Mouse (Mus musculus) gastrocnemius, postnatal 4 days (tissue): ENCODE measurements at regions not wholly inside any gene's neighbourhood (a gene's known extent, or its start where the extent isn't known, plus 50 kb on each side); places are given as distances from the start of the nearest gene placed in this dataset.
A peak's percentile ranks its signal among the peaks of the same experiment; 100 is the strongest.

Experiments used
- DNase-seq, 2 experiments: peaks; one replicate each; pipeline ENCODE4 v3.0.0; 2021 to 2022; ENCODE audit warnings: low spot score in 2 of 2, mixed read lengths in 2 of 2

DNA sequence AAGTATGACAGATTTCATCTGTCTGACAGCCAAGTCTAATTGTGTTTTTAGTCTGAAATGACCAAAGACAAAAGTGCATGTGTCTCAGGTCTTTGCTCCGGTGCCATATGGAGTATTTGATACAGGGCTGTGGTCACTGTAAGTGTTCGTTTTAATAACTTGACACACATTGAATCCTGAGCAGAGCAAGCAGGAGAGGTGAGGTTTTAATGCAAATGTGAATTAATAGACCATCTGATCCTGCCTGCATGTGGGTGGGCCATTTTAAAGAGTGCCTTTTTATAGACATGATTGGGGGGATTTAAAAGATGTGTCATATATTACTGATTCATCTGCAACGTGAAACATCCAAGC, 291.2 kb upstream of the Noct start:
- no peak for DNase-seq

DNA sequence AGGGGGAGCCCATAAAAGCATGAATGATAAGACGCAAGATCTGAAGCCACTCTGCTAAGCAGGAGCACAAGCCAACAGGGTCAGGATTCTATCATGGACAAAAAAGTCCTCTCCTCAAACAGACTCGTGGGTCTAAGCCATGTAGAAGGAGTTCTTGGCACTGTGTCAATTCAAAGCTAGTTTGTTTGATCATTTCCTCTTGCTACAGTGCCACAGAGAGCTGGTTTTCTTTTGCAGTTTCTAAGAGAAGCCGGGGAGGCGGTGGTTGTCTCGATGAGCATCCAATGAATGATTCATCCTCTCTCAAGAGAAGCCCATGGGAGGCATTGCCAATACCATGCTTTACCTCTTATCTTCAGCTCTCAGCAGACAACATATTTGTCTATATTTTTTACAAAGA, 284.6 kb upstream of the Noct start:
- no peak for DNase-seq

DNA sequence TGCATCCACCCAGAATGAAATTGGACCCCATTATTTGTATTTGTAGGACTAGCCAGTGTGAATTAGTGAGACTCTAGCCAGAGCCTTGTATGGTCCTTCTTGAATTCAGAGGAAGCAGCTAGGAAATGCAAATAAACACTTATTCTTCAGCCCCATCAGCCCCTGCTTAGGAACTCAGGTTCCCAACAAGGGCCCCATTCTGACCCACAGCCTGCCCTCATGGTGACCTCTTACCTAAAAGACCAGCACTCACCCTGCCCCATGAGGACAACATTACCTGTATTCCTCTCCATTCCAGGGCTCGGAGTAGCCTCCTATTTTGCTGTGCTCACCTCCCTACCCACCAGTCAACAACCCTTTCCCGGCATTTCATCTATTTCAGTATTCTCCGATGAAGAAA, 283.6 kb upstream of the Noct start:
- DNase-seq = no peak

DNA sequence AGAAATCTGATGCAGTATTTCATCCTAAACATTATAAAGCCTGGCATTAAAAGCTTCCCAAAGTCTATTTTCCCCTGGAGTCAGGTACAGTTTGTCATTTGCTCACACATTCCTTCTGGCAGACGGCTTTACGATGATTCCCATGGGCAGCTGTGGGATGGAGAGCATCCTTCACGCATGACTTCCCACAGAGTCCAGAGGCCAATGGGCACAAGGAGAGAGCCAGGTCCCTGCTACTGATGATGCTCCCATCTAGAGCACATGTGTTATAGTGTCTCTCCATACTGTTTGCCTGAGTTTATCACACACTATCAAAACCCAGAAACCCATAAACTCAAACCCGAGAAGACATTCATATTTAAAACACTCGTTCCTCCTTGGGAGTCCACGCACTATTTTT, 270.8 kb upstream of the Noct start:
- DNase-seq = no peak

DNA sequence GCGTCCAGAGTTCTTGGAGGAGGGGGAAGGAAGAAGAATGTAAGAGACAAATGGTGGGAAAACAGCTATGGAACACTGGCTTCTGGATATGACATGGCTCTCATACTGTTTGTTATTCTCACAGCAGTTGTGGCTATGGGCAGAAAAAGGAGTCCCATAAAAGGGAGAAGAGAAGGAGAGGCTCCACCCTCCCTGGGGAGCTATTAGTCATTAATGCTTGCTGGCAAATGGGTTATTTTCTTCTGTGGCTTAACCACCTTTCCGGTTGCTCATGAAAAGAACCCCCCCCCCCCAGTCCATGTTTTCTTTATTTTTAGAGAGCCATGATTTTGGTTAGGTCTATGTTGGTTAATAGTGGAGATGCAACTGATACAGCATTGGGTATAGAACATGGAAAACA, 253.9 kb upstream of the Noct start:
- DNase-seq = no peak

DNA sequence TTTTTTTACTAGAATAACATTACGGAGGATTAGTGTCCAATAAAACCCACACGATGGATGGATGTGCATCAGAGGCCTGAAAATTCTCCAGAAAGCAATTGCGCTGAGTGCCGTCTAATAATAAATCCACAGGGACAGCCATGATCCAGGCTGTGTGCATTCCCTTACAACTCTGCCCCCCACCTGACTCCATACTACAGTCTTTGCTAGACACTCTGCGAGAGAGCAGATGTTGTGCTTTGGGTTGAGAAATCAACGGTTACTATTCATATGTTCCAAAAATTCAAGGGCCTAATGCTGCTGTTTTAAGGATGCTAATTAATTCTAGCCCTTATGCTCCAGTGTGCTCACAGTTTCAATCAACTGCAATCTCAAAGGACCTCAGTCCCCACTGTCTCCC, 251.2 kb upstream of the Noct start:
- no peak for DNase-seq

DNA sequence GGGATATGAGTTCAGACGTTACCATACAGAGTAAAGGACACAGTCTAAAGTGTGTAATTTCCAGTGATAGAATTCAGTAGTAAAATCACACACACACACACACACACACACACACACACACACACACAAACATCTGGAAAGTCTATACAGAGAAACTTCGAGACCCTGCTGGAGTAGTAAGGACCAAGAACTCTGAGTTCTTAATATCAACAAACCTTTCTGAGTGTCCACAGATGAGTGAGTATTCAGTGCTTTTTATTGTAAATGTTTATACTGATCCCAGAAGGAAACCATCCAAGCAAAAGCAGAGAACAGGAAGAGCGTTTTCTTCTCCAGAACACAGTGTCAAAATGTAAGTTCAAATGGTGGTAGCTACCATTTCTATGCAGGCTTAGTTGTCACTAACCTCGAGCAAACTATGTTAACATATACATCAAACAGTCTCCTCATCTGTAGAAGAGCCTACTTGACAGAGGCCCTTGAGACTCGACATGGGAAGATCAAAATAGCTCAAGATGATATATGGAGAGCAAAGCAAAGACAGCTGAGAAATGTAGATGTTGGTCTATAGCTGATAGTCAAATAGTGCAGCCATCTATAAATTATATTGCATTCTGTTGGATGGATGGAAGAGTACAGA, 248.0 kb upstream of the Noct start:
- no peak for DNase-seq

DNA sequence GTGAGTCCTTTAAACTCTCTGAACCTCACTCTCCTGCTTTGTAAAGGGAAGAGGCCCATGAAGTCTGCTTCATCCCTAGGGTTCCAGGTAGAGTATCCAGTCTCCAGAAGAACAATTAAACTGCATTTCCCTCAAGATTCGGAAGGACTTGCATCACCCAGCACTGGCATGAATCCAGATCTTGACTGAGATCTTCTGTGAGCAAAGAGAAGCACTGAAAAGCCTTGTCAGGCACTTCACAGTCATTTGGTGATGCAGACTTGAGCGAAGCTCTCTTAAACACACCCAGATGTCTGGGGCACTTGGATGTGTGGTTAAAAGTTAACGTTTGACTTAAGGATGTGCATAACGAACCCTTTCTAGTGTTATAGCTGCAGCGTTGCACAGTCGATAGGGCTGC, 247.4 kb upstream of the Noct start:
- no peak for DNase-seq

DNA sequence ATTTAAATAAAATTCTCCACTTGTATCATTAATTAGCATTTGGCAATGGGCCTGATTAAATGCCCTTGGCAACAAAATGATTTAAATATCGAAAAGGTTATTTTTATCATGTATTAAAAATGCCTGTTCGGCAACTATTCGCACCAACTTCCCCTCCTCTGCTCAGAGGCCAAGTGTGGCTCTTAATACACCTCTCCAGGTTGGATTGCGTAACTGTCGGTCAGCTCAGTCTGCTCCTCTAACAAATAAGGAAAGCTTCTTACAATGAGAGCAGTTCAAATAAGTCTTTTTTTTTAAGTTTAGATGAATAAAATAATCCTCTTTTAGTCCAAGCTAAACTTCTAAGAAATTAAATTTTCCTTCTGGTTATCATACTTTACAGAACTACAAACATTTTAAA, 245.6 kb upstream of the Noct start:
- no peak for DNase-seq

DNA sequence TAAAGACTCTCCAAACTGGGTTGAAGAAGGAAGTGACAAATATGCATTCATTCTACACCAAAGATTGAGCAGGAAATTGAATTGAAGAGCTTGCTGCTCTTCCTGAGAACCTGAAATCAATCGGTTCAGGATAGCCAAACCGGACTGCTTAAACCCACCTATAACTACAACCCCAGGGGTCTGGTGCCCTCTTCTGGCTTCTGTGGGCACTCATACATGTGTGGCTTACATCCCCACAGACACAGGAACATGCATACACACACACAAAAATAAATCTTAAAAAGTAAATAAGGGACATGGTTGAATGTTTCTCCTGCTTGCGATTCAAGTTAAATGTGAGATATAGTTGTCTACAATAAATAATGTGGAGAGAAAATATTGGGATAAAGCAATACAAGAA, 244.7 kb upstream of the Noct start:
- no peak for DNase-seq

DNA sequence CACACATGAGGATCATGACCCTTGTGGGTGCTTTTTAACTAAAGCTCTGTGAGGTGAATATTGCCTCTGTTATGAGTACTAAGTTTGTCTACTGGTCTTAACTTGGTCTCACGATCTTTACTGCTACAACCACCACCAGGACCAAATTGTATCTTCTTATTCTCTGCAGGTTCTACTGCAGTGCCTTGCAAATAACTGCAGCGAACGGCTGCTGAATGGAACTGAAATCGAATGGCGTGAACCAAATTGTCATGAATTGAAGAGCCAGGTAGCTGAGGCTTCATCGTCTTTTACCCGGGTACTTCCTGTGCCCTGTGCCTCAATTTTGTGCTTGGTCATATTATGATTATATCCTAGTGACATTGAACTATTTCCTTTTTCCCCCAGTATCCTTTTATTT, 242.5 kb upstream of the Noct start:
- DNase-seq = no peak

DNA sequence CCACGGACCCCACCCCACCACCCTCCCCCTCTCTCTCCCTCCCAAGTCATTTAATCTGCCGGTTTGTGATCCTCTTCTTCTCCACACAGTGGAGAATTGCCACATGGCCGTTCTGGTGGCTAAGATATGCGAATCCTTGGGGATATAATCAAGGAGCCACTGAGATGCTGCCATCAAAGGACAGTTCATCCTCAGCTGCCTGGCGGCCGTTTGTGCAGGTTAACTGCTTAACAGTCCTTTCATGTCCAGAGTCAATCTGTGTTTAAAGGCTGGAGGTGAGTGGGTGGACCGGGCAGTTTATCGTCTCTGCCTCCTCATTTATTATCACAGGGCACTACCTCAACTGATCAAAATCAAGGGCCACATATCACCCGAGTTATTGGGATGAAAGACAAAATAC, 241.6 kb upstream of the Noct start:
- no peak for DNase-seq

DNA sequence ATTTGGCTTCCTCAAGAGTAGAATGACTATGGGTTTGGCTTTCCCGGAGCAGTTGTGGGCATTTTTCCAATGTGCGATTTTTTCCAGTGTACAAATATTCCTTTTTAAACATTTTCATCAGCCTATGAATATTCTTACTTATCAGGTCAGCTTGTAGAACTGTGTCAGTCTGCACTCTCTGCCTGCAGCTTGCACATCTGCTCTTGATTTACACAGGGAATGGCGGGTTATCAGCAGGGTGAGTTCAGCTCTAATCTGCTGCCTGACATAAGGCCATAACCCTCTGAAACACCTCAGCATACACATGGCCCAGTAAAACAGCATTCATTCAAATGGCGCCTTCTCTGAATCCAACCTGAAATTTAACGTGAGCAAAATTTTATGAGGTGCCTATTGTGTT, 241.1 kb upstream of the Noct start:
- DNase-seq = peak in 1 of 2 experiments; percentile 57

DNA sequence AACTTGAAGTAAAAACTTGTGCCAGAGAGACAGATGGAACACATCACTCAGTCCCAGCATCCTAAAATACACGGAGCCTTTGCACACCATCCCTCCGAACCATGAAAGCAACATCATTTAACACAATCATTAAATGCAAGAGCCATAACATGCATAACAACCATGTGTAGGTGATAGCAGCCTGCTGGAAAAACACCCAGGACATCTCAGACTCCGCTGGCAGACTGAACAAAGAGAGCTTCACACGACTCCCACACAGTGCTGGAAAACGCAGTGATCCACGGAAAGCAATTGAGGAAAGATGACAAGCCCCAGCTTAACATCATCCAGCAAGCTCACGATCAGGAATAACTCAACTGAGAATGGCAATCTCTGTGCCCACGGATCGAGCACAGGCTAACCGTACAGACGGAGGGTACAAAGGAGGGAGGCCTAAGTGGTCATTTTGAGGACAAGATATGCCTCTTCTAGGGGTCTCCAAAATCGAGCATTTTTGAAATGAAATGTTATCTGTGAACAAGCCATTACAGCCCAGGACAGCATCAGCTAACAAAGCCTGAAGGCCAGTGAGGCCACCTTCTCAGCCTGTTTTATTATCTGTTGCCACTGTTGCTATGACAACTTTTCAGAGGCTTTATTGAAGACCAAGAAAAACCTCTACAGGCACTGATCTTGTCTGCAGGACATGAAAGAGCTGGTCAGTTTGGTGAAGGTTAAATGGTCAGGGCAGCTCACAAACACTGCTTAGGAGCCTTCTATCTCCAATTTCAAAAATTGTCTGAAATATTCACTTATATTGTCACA, 240.1 kb upstream of the Noct start:
- DNase-seq = no peak

DNA sequence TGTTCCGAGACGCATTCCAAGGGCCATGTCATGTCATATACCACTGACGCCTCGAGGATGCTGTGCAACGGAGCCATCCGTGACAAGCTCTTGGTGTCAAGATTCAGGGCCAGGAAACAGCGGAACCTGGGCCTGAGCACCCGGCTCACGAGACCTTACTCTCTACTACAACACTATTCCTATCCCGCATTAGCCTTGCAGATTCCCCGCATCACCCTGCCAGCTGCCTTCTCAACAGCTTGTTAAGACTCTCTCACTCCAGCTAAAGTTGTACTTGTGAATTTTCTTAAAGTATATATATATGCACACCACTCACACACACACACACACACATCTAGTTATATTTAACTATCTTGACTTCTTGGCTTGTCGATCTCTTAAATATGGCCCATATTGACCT, 236.4 kb upstream of the Noct start:
- DNase-seq = no peak

DNA sequence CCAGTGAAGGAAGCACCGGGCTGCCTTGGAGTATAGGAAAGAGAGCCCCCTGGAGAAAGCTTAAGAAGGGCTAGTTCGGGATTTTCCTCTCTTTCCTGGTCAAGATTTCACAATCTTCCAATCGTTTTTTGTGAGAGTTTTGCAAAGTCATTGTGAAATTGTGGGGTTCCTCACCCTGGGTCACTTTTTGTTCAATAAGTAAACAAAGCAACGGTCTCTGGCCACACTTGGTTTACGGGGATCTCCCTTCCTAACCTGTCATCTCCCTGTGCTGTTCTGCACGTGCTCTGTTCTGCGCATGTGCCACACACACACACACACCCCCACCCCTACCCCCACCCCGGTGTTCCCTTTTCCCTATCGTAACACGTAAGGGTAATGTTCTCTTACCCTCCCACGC, 233.4 kb upstream of the Noct start:
- DNase-seq = no peak

DNA sequence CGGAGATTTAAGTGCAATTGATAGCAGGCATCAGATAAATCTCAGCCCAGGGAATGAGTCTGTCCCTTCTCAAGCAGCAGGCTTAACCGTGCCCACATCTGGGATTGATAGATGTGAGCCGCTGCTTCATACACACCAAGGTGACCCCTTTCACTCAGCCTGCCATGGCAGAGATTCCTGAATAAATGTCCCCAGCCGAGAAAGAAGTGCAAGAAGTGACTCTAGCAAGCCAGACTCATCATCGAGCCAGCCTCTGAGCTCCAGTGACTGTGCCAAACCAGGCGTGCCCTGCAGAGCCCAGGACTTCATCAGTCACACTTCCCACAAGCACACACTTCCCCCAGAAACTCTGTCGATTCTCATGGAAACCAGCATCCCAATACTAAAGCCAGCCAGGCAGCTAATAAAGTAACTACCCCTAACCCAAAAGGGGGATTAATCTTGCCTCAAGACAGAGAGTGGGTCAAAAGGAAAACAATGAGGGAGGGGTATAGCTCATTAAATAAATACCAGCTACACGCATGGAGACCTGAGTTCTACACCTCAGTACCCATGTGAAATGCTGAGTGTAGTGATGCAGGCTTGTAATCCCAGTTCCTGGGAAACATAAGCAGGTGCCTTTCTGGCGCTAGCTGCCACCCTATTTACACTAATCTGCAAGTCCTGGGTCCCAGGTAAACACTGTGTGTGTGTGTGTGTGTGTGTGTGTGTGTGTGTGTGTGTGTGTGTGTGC, 231.5 kb upstream of the Noct start:
- DNase-seq = no peak

DNA sequence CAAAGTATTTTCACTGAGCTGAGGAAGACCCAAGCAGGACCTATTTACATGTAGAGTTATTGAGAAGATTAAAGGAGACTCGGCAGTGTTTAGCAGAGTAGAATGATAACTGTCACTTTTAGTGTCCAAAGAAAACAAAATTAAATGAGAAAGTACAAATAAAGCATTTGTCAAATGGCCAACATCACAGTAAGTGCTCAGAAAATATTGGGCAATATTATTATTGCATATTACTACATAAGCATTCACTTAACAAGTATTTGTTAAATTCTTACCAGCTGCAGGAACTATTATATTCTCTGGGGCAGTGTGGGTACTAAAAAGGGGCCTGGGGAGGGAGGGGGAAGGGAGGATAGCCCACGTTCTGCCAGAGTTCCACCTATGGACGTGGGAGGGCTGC, 224.5 kb upstream of the Noct start:
- no peak for DNase-seq

DNA sequence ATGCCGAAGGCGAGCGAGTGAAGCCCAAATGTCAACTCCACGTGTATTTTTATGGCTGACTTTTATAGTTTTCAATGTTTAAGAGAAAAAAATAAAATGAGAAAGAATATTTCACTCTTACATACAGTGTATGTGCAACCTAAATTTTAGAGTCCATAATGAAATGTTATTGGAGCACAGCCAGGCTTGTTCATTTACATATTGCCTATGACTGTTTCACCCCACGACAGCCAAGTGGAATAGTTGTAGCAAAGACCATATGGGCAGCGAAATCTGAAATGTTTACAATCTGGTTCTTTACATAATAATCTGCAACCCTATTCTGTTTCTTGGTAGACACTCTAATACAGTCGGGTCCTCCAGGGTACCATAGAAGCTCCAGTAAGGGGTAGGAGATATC, 223.3 kb upstream of the Noct start:
- no peak for DNase-seq

DNA sequence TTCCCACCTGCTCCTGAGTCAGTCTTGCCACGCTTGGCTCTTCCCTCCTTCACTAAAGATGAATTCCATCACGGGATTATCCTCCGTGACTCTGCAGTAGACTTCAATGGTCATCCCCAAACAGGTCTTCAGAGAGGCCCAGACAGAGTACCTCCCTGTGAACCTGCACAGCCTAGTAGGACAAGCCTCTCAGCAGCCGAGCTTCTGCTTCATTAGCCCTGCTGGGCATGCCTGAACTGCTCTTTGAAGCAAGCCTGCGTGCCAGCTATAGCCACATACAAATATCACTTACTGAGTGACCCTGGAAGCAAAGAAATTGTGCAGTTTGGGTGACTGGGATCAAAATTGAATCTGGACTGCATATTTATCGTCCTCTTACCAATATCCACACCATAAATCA, 221.6 kb upstream of the Noct start:
- DNase-seq = no peak

DNA sequence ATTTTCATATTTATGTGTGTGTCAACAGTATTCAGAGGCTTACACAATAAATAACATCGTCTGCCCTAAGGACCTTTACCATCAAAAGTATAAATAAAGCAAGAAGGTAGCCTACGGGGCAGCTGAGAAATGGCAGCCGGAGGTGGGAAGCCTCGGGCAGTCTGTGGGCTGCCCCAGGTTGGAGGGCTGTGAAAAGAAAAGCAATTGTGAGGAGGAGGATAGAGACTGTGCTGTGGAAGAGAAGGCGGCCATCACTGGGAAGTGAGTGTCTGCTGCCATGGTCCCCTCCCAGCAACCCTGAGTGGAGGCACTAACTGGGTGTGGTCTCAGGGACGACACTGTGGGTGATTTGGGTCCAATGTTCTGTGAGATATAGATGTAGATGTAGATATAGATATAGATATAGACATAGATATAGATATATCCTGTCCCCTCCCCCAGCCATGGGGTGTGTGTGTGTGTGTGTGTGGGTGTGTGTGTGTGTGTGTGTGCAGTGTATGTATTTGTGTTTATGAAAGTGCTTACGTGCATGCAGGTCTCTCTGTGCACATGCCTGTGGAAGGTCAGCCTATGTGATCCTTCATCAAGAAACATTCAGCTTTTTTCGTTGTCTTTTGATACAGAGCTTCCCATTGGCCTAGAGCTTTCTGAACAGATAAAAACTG, 220.6 kb upstream of the Noct start:
- no peak for DNase-seq

DNA sequence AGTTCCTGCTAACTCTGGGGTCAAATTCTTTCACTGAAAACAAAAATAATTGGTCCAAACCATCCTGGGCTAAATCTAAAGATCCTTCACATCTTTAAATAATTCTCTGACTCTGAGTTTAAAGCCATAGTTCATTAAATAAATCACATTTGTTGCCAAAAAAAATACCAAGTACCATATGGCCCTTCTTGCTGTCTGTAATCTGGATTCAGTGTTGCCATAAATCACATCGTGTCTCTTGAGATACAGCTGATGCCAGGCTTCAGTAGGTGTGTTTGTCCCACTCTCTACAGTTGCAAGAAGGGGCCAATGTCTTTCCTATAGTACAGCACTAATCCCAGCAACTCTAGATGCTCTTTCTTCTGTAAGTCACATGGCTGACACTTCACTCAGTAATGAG, 220.0 kb upstream of the Noct start:
- DNase-seq = no peak
